Mouse (Mus musculus): ENCODE results near the gene Ssh1. TPM values are rescaled to one million over a fixed set of nuclear protein-coding genes. Genes with fewer than 3 reads are reported as not detected.

Ssh1 gene
- 3.3 TPM for polyA plus RNA-seq (2014; fragmentation: Illumina TruSeq; extraction: RNeasy Lipid Tissue Mini Kit (QIAGEN cat#74804))

DNA sequence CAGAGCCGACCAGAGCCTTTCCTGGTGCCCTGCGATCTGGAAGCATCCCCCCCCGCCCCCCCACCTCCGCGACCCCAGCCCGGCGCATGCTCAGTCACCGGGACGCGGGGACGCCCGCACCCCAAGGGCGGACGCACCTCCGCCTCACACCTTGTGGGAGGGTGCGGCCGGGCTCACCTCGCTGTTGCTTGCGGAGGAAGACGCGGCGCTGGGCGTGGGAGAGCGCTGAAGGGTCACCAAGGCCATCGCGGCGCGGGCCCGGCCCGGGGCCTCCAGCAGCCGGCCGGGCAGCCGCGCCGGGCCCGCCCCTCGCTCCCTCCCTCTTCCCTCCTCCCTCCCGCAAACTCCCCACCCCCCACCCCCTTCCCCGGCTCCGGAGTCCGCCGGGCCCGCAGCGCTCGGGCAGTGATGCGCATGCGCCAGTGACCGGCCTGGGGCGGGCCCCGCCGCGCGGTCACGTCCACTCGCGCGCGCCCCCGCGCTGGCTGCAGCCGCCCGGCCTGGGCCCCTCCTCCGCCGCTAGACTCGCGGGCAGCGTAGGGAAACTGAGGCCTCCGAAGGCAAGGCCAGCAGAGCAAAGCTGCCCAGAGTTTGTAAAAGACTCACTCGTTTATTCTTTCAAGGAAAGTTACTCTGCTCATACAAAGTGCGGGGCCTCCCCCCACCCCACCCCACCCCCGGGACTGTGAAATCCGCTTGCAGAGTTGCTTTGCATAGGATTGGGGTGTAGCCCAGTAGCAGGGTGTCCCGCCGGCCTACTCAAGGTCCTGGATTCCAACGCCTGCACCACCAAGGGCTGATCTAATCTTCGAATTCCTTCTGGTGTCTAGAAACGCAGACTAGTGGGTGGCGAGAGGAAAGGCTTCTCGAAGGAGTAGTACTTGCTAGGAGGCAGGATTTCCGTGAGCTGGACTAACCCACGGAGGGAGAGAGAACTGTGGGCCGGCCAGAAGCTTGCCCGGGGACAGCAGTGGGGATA is at the start of gene Ssh1:
Ssh1 (minus strand) TSS at position 408 of the 979 bp plus-strand sequence.

DNA sequence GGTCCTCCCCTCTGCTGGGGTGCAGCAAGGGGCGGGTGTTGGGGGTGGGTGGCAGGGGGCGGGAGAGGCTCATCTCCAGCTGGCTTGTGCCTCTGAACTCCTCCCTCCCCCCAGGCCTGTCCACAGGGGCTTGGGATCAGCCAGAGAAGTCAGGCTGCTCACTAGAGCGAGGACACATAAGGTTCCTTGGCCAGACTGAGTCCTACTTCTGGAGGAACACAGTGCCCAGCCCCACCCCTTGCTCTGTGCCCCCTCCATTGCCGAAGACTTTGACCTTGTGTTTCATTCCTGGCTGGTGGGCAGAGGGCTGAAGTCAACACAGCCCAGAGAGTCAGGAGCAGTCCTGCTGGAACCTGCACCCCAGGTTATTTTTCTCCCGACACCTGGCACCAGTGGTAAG is 9.8 kb upstream of the Ssh1 start, which contains the start of gene Dao:
Dao (plus strand) TSS at position 162 of the 400 bp plus-strand sequence.

DNA sequence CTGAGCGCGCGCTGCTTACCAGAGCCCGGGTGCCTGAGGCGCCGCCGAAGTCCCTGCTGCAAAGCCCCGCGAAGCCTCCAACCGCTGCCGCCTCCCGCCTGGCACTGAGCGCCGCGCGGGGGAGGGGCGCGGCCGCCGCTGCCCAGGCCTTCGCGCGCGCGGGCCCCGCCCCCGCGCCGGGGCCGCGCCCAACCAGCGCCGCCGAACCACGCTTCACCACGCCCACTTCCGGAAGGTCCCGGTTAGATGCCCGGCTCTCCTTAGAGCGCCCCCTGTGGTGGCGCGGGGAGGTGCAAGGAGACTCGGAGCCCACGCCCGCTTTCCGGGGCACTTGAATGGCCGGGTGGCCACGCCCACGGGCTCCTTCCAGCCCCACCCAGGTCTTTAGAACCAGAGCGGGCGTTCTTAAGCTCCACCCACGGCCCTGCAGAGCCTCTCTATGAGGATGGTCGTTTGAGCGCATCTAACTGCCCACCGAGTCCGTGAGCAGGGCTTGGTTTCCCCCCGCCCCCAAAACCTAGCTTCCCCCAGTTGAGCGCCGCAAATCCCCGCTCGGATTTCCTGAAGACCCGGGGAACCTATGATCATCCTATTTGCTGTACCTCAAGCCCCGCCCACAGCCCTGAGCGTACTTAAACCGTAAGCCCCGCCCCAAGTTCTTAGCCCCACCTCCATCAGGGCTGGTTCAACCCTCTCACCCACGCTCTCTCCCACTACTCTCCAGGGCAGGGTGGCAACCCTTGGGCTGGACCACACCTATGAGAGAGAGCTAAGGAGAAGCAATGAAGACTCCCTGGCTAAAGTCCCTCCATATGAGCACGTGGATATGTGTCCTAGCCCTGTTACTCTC is 84.9 kb downstream of the Ssh1 start, which contains the start of gene Coro1c:
Coro1c (minus strand) TSS at position 167 of the 850 bp plus-strand sequence.

Other genes with a start within 250 kb of the Ssh1 start
- gene Sart3, start 221.4 kb downstream of the Ssh1 start, polyA plus RNA-seq (2014; fragmentation: Illumina TruSeq; extraction: RNeasy Lipid Tissue Mini Kit (QIAGEN cat#74804)) = 3.5 TPM
- 29.8 TPM for gene Iscu, start 221.1 kb downstream of the Ssh1 start, polyA plus RNA-seq (2014; fragmentation: Illumina TruSeq; extraction: RNeasy Lipid Tissue Mini Kit (QIAGEN cat#74804))
- gene Tmem119, start 193.4 kb downstream of the Ssh1 start, polyA plus RNA-seq (2014; fragmentation: Illumina TruSeq; extraction: RNeasy Lipid Tissue Mini Kit (QIAGEN cat#74804)) = 0.86 TPM
- not detected for gene Selplg, start 161.2 kb downstream of the Ssh1 start, polyA plus RNA-seq (2014; fragmentation: Illumina TruSeq; extraction: RNeasy Lipid Tissue Mini Kit (QIAGEN cat#74804))
- 13.1 TPM for gene Coro1c, start 85.1 kb downstream of the Ssh1 start, polyA plus RNA-seq (2014; fragmentation: Illumina TruSeq; extraction: RNeasy Lipid Tissue Mini Kit (QIAGEN cat#74804))
- gene Dao, start 9.8 kb upstream of the Ssh1 start, polyA plus RNA-seq (2014; fragmentation: Illumina TruSeq; extraction: RNeasy Lipid Tissue Mini Kit (QIAGEN cat#74804)) = not detected
- 3.6 TPM for gene Usp30, start 71.6 kb upstream of the Ssh1 start, polyA plus RNA-seq (2014; fragmentation: Illumina TruSeq; extraction: RNeasy Lipid Tissue Mini Kit (QIAGEN cat#74804))
- not detected for gene Svop, start 97.7 kb upstream of the Ssh1 start, polyA plus RNA-seq (2014; fragmentation: Illumina TruSeq; extraction: RNeasy Lipid Tissue Mini Kit (QIAGEN cat#74804))
- gene Alkbh2, start 134.3 kb upstream of the Ssh1 start, polyA plus RNA-seq (2014; fragmentation: Illumina TruSeq; extraction: RNeasy Lipid Tissue Mini Kit (QIAGEN cat#74804)) = not detected
- gene Ung, start 136.5 kb upstream of the Ssh1 start, polyA plus RNA-seq (2014; fragmentation: Illumina TruSeq; extraction: RNeasy Lipid Tissue Mini Kit (QIAGEN cat#74804)) = 2.6 TPM
- 1.4 TPM for gene Acacb, start 152.6 kb upstream of the Ssh1 start, polyA plus RNA-seq (2014; fragmentation: Illumina TruSeq; extraction: RNeasy Lipid Tissue Mini Kit (QIAGEN cat#74804))